Mouse (Mus musculus) thymus, adult 2 months (tissue): Measurements from ENCODE around the gene Epgn. TPM values are rescaled to one million over a fixed set of nuclear protein-coding genes. Genes with fewer than 3 reads are reported as not detected.

Experiments
- DNase-seq: peaks from one replicate; pipeline ENCODE4 v3.0.0; 2021
- H3K27ac ChIP-seq: fragments of 200-500 bp; 2 replicates; pipeline ENCODE4 v1.5.1; 2012; ENCODE audit warnings: low read length, control low read depth; ENCODE audit not compliant: control insufficient read depth, insufficient read depth
- H3K27me3 ChIP-seq: fragments of 200-500 bp; 2 replicates; pipeline ENCODE4 v1.6.1; 2012; ENCODE audit warnings: mild to moderate bottlenecking, low read length, moderate library complexity, mixed read lengths; ENCODE audit not compliant: control insufficient read depth, insufficient read depth
- H3K36me3 ChIP-seq: fragments of 200-500 bp; 2 replicates; pipeline ENCODE4 v1.6.1; 2012; ENCODE audit warnings: mild to moderate bottlenecking, low read length, moderate library complexity; ENCODE audit not compliant: control insufficient read depth, insufficient read depth
- H3K4me1 ChIP-seq: fragments of 200-500 bp; replicated peaks from 2 replicates; pipeline ENCODE4 v1.6.1; 2012; ENCODE audit warnings: low read length; ENCODE audit not compliant: control insufficient read depth, insufficient read depth
- H3K4me3 ChIP-seq: fragments of 200-500 bp; 2 replicates; pipeline ENCODE4 v1.5.1; 2012; ENCODE audit warnings: mild to moderate bottlenecking, low read length, control low read depth, moderate library complexity; ENCODE audit not compliant: control insufficient read depth, insufficient read depth
- CTCF ChIP-seq: fragments of 200-500 bp; IDR thresholded peaks from 2 replicates; pipeline ENCODE4 v1.5.1; 2012; ENCODE audit warnings: mild to moderate bottlenecking, control low read depth, low read length, moderate library complexity, borderline replicate concordance; ENCODE audit not compliant: control insufficient read depth, poor library complexity, insufficient read depth; ENCODE audit errors: extremely low read depth
- POLR2A ChIP-seq: fragments of 200-500 bp; IDR thresholded peaks from 2 replicates; pipeline ENCODE4 v1.6.1; 2012; ENCODE audit warnings: mild to moderate bottlenecking, low read length, control low read depth, moderate library complexity; ENCODE audit not compliant: control insufficient read depth, poor library complexity, insufficient read depth; ENCODE audit errors: extremely low read depth
- WGBS: fragments of 180-500 bp; shearing (Covaris S2); methylation state at CpG from one replicate; pipeline ENCODE4 v1.1.7; 2018; 5-methylcytosine and 5-hydroxymethylcytosine counted together
- polyA plus RNA-seq: library from polyadenylated mRNA; depleted of rRNA; stranded (reverse); fragments of >200 nt; gene quantifications from 2 replicates; pipeline ENCODE4 v1.2.3, GENCODE M21; 2012; rRNA removed

The Epgn gene
- polyA plus RNA-seq, 1 experiment, result 0.08 TPM

DNA sequence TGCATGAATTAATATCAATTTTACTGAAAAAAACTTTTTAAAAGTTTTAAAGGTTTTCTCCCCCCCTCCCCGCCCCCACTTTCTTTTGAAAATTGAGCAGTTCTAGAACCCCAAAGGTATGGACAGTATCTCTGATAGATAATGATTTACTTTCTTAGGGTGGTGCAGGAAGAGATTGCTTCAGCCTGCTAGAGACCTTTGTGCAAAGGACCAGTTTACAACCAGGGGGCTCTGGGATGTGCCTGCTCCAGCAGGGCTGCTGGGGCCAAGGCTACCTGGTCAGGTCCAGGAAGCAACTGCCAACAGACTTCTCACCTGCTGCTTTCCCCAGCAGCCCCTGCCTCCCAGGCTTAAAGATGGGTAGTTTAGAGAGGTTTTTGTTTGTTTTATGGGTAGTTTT is 47.8 kb downstream of the Epgn start:
- Histone ChIP-seq H3K36me3 (no peaks in the 10 kb centered on the region), H3K4me1 (no peaks in the 10 kb centered on the region), H3K27ac (no peak overlapping the region), H3K4me3 (no peak overlapping the region), H3K27me3 (no peaks in the 10 kb centered on the region; the same call in 1 of the 2 replicates)
- DNase-seq, result no peak
- WGBS, result 66% methylated on average over 1 of the region's 1 CpGs
- TF ChIP-seq CTCF (no peak), POLR2A (no peak)

DNA sequence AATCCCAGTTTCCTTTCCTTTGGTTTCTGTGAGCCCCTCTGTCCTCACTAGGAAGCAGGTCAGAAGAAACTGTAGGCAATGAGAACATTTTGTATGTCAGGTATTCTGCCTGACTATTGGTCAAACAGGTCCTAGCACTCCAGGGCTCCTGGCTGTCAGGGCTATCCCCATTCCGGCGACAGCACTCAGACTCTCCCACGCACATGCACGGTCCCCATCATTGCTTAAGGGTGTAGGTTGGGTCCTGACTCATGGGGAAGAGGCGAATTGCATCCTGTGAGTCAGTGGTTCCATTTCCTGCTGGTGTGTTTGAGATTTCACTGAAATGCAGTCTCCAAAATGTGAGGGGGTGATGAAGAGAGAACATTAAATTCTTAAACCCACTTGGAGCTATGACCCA is 55.8 kb downstream of the Epgn start:
- DNase-seq, result no peak
- Histone ChIP-seq H3K27me3 (no peaks in the 10 kb centered on the region), H3K27ac (no peak overlapping the region), H3K4me3 (no peak overlapping the region), H3K4me1 (no peaks in the 10 kb centered on the region), H3K36me3 (no peaks in the 10 kb centered on the region)
- TF ChIP-seq CTCF (no peak), POLR2A (no peak)
- WGBS, result 37% methylated on average over 5 of the region's 5 CpGs

Other genes starting within 250 kb of the Epgn start
- gene Cxcl3, start 241.4 kb upstream of the Epgn start, polyA plus RNA-seq, result 5.0 and 6.0 TPM in 2 replicates
- 0.05 and 0.24 TPM in 2 replicates for gene Cxcl15, start 232.9 kb upstream of the Epgn start, polyA plus RNA-seq
- 4.2 and 5.4 TPM in 2 replicates for gene Cxcl1, start 136.2 kb upstream of the Epgn start, polyA plus RNA-seq
- 18.0 and 23.5 TPM in 2 replicates for gene Cxcl2, start 123.6 kb upstream of the Epgn start, polyA plus RNA-seq
- 23.5 and 32.5 TPM in 2 replicates for gene Mthfd2l, start 96.3 kb upstream of the Epgn start, polyA plus RNA-seq
- 0.01 and 0.03 TPM in 2 replicates for gene Ereg, start 47.2 kb downstream of the Epgn start, polyA plus RNA-seq
- 0.31 and 0.47 TPM in 2 replicates for gene Areg, start 112.1 kb downstream of the Epgn start, polyA plus RNA-seq